Mouse (Mus musculus): ENCODE data around the gene Fam135a. TPM values are rescaled to one million over a fixed set of nuclear protein-coding genes. Genes with fewer than 3 reads are reported as not detected.
"Not testable (repeated sequence)": the region's sequence is repeated elsewhere in the genome, so short reads cannot be mapped to it uniquely, and the experiment has no call there.

Gene Fam135a
- total RNA-seq, 2 experiments from 2014 or later: 1.3 to 1.5 TPM

DNA sequence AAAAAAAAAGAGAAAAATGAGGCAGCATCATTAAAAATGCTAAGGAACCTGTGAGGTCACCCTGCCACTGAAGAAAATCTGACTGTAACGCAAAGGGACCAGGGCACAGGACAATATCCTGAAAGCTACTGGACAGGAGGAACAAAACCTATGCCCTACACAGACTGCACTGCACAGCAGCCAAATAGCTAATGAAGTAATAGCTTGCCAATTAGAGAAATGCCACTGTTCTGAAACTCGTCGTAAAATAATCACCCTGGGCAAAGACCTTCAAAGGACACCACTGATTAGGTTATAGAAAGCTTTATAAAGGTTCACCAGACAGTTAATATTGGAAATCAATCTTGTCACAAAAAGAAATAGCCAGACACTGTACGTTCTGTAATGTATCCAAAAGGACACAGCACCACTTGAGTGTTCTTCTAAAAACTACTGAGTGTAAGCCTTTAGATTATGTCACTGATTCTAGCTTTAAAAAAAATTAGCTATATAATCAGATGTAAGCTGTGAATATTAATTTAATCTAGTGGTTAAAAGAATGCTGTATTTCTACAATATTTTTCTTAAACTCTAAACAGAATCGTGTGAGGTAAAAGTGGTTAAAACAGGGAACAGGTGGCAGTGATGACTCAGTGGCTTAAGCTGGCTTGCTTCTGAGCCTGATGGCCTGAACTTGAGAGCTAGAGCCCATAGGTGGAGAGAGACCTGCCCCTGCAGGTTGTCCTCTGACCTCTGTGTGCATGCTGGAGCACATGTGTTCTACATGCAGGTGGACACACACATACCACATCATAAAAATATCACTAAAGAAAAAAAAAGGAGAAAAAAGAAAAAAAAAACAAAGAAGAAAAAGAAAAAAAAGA lies 26.5 kb downstream of the Fam135a start:
- no peak for ATAC-seq (ENCODE audit: poor library complexity, severe bottlenecking)

DNA sequence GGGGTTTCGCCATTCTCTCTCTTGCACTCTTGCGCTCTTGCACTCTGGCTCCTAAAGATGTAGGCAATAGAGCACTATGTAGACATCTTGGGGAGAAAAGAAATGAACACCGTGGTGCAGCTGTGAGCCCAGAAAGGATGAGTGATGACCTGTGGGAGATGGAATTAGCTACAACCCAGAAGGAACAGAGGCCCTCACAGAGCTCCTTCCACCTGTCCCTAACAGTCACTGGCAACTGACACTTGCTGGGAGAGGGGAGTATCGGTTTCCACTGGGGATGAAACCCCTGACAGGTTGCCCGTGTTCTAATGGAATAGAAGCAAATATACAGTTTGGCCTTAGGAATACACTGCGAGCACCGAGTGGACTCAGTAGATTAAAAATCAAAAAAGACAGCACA lies 31.3 kb downstream of the Fam135a start:
- no peak for ATAC-seq (ENCODE audit: poor library complexity, severe bottlenecking)

DNA sequence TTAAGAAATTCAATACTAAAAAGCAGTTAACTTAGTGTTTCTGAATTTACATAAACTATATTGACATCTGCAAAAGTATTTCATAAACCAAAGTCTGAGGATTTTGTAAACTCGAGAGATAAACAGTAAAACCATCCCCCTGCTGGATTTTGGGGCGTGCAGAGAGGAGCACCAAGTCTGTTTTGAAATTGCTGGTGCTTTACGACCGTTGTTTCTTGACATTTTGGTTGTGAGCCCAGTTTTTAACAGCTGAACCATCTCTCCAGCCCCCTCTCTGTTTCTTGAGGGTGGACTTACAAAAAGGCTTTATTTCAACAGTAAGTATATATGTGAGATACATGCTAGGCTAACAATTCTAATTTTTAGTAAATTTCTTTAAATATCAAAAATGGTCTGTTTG lies 33.4 kb downstream of the Fam135a start:
- no peak for ATAC-seq (ENCODE audit: poor library complexity, severe bottlenecking)

DNA sequence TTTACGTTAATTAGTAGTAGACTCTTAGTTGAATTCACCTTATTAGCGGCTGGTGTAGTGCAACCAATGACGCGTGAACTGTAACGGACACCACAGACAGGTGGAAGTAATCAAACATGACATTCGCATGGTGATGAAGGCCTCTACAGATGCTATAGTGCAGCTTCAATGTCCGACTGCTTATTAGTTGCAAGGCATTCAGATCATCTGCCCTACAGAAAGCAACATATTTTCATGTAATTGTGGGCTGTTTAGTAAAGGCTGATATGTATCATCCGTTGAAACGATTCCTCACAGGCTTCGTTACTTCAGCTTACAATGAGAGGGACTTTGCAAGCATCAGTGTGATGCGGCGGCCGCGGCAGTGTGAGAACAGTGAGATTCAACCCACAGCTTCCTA lies 44.4 kb downstream of the Fam135a start:
- no peak for ATAC-seq (ENCODE audit: poor library complexity, severe bottlenecking)

DNA sequence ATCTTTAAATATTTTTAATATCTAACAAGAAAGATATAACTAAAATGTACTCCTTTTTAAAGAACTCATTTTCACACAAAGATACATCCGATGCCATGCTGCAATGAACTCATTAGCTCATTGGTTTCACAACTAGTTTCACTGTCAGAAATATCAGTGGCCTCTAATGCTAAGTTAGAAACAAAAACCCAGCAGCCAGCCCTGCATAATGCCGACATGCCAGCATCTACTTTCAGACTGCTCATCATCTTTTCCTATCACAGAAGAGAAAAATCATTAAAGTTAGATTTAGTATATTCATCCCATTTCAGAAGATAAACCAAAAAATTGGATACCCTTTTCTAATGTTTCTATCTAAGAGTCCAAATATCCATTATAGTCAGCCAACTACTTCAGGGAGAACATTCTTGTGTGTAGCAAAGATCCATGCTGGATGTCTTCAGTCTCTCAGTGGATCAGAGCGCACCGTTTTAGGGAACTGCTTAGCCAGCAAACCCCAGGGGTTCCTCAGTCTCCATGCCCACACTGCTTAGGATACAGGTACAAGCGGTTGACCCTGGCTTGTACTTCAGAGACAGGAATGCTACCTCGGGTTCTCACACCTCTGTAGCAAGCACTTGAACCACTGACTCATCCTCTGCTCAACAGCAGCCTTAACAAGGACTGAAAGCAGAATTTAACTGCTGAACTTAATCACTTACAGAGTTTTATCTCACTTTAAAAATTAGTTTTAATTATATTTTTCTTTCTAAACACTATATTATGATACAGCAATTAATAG lies 53.2 kb downstream of the Fam135a start:
- ATAC-seq (ENCODE audit: poor library complexity, severe bottlenecking): no peak

DNA sequence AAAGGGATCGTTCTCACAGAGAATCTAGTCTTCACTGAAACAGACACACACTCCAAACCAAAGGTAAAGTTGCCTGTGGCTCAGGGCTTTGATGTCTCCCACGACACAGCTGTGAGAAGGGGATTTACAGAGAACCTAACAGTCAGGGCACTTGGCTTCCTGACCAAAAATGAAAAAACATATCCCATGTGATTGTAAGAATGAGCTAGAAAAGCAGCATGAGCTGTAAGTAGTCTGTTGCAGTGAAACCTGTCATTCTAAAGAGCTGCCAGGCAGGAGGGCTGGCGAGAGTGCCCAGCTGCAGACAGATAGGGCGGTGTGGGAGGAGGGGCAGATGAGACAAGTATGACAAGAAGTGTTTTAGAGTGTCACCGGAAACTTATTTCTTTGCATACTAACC lies 54.5 kb downstream of the Fam135a start:
- ATAC-seq (ENCODE audit: poor library complexity, severe bottlenecking): no peak

DNA sequence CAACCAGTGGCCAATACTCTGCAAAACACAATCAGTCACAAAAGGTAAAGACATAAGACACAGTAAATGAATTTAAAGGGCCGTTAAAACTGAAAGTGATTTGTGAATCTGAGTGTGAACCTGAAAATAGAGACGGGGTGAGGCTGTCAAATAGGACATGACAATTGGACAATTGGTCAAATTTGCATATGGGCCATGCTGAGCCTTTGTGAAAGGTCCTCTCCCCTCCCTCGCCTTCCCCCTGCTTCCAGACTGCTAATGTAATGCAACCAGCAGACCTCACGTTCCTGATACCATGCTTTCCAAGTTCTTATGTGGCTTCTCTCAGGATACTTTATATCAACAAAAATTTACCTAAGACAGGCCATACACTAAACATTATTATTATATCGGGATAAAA lies 57.1 kb downstream of the Fam135a start:
- no peak for ATAC-seq (ENCODE audit: poor library complexity, severe bottlenecking)

DNA sequence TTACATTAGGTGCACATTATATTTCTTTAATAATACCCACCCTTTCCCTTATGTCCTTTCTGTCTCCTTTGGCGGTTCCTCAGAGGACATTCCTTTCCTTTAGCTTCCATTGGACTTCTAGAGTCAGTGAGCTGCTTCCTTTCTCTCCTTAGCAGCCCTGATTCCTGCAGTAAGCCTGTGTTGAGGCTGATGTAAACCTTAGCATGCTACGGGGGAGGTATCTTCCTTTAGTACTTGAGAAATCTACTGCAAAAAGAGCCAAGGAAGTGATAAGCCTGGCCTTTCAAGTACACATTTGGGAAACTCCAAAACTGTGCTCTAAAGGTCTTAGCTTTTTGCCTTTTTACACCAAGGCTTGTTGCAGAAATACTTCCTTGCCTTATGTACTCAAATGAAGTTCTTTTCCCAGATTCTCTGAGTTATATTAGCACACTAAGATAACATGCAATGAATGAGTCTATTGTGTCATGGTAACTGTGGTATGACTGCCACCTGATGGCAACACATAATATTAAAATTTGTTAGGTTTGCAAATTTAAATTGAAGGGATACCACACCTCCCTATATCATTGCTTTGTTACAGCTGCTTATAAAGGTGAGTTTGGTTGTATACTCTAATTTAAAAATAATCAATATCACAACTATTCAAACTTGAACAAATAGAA lies 66.2 kb downstream of the Fam135a start:
- no peak for ATAC-seq (ENCODE audit: poor library complexity, severe bottlenecking)

DNA sequence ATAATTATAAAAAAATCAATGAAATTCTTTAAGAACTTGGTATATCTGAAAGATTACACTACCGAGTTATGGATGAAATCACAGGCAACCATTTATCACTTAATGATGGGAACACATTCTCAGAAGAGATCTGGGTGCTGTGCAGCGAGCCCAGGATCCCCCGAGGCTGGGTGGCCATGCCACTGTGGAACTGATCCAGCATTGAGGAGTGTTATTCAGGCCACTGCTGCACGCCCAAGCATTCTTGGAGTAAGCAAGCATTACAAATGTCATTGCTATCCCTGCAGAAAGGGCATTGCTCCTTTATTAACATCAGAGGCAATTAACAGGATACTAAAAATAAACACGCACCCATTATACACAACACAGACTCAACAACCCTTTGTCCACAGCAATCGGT lies 89.3 kb downstream of the Fam135a start:
- no peak for ATAC-seq (ENCODE audit: poor library complexity, severe bottlenecking)

DNA sequence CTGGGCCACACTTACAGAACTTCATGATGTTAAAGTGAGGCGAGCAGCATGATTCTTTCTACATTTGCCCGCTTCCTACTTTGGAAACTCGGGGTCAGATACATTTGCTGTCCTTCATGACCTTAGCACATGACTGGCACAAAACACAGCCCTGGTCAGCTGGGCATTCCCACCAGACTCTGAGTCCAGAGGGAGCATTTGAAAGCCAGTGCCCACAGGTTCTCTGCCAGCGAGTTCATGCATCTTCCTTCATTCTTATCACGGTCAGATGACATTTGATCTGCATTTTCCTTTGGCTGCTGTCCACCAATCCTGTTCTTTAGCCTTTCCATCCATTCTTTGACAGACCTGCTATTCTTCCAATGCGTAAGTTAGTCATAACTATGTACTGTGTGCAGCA lies 90.1 kb downstream of the Fam135a start:
- no peak for ATAC-seq (ENCODE audit: poor library complexity, severe bottlenecking)

DNA sequence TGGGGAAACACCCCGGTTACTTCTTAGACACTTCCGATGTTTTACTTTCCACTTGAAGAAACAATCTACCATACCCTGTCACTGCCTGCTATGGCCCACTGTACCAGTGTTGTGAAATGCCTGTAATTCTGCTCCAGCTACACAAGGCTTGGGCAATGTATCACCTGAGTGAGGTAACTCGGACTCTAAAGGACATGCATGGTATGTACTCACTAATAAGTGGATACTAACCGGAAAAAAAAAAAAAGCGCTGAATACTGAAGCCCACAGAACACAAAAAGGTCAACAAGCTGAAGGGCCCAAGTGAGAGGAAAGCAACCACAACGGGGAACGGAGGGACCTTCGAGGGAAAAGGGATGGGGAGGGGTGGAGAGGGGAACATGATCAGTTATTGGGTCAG lies 92.5 kb downstream of the Fam135a start:
- ATAC-seq (ENCODE audit: poor library complexity, severe bottlenecking): no peak

DNA sequence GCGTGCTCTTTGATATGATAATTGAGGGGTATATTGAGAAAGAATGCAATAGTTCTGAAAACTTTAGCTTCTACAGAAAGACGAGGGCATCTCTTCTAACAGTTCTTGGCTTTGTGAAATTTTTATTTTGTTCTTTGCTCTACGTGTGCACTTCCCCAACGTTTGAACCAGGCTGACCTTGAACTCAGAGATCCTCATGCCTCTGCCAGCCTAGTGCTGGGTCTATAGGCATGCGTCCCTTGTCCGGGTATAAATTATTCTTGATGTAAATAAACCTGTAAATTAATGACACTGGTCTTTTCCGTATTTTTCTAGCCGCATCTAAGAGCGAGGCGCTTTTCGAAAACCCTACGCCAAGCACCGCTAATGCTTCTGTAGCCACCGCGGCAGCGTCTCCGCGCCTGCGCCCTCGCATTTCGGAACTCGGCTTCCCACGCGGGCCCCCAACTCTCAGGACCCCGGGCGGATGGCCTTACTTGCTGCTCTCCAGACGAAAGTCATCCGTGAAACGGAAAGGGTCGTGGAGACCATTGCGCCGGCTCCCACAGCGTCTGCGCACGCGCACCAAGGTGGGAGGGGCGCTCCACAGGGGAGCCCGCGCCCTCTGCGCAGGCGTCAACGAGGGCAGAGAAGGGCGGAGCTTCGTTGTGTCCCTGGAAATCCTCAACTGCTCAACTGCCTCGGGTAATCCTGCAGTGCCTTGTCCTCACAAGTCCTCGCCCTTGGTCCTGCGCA lies 94.9 kb downstream of the Fam135a start, which contains the start of gene Sdhaf4:
Gene Sdhaf4 (minus strand): TSS at position 587 of the 735 bp plus-strand sequence.
- peak; percentile 95 for ATAC-seq (ENCODE audit: poor library complexity, severe bottlenecking)

DNA sequence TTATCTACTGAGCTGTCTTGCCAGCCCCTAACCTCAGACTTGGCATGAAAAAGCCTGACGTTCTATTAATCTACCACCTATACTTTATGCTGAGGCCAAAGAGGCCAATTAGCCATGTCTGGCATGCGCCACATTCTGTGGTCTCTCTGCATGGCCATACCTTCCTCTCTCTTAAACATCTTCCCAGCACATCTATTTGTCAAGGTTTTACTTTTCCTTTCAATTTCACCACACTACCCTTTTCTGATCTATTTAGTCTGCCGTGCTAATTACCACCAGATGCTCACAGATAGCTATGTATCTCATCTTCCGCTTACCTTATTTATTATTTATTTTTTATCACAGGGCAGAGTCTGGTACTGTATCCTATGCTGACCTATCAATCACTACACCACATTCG lies 100.8 kb downstream of the Fam135a start:
- no peak for ATAC-seq (ENCODE audit: poor library complexity, severe bottlenecking)

DNA sequence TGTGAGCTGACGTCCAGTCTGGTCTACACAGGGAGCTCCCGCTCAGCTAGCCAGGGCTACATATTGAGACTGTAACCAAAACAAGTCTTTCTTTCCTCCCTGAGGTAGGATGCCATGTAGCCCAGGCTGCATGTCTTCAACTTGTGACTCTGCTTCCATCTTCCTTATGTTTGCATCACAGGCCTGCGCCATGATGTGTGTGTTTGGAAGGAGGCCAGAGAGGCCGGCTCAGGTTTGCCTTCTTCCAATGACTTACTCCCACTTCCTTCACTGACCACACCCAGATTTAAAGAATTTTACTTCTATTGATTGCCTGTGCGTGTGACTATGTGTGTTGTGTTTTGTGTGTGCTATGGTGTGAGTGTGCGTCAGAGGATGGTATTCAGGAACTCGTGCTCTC lies 101.3 kb downstream of the Fam135a start:
- ATAC-seq (ENCODE audit: poor library complexity, severe bottlenecking): no peak

DNA sequence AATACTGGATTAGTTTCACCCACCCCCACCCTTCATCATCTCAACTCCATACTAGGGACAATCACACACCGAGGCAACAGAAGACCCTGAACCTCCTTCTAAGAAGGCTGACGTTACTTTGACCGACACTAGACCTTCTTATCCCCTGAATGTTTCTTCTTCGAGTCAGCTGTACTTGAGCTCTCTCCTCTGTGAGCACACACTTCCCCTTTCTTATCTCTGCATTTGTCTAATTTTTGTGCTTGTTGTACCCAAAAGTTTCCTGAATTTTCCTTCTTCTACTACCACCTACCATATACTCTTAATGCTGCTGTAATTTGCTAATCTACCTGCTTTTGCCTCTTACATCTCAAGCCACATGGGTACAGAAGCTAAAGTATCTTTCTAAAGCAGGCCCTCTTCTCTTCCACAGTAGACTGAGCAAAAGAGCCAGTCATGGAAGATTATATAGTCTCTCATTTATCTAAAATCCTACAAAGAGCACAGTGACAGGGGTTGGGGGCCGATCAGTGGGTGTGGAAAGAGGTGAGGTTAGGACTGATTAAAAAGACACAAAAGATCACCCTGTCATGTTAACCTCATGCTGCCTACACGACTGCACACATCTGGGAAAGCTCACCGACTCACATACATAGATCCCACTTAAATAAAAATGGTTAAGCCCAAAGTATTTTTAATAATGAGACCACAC lies 101.9 kb downstream of the Fam135a start:
- no peak for ATAC-seq (ENCODE audit: poor library complexity, severe bottlenecking)

DNA sequence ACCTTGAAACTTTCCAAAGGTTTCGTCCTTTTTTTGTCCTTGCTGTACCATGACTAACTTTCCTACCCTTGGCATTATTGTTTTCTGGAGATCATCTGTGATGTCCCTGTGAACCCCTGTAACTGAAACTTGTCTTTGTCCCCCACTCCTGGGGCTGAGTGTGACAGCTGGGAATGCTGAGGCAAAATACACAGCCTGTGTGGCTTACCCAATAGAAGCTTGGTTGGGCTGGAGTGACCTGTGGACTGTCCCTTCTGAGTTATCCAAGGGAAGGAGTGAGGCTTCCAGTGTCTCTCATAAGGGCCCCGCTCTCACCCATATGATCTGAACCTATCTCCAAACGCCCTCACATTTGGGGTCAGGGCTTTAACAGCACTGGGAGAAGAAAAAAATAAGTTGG lies 102.6 kb downstream of the Fam135a start:
- ATAC-seq (ENCODE audit: poor library complexity, severe bottlenecking): no peak

DNA sequence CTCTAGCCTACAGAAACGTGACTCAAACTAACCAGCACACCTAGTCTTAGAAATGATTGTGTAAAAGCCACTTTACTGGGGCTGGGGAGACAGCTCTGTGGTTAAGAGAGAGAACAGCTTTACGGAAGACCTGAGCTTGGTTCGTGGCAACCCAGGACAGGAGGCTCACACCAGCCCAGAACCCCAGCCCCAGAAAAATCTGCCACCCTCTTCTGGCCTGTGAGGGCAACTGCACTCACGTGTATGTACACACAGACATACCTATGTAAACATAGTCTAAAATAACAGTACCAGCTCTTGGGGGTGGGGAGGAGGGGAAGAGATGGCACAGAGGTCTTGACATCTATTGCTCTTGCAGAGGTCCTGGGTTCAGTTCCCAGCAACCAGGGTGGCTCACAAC lies 104.7 kb downstream of the Fam135a start:
- no peak for ATAC-seq (ENCODE audit: poor library complexity, severe bottlenecking)

DNA sequence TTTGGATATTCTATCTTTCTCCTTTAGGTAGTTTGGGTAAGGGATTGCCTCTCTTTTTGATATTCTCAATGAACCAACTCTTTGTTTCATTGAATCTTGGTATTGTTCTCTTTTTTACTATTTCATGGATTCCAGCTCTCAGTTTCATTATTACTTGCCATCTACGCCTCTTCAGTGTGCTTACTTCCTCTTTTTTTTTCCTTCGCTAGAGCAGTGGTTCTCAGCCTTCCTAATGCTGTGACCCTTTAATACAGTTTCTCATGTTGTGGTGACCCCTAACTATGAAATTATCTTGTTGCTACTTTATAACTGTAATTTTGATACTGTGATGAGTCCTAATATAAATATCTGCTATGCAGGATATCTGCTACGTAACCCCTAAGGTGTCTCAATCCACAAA lies 117.0 kb downstream of the Fam135a start:
- peak; percentile 87 for ATAC-seq (ENCODE audit: poor library complexity, severe bottlenecking)

DNA sequence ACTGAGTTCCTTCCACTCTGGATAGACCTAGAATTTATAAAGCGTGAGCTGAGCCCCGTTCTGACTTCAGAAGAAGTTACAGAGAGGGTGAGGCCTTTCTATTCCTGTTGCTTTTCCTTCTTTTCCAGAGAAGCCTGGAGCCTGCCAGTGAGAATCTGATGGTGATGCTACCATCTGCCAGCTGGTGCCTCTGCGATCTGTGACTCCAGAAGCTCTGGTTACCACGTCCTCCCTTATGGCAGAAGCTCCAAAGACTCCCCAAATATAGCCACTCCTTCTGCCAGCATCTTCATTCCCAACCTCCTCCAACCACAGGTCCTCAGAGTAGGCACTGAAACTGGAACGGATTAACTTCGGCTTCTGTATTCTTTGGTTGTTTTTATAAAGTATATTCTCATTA lies 121.9 kb downstream of the Fam135a start:
- no peak for ATAC-seq (ENCODE audit: poor library complexity, severe bottlenecking)

DNA sequence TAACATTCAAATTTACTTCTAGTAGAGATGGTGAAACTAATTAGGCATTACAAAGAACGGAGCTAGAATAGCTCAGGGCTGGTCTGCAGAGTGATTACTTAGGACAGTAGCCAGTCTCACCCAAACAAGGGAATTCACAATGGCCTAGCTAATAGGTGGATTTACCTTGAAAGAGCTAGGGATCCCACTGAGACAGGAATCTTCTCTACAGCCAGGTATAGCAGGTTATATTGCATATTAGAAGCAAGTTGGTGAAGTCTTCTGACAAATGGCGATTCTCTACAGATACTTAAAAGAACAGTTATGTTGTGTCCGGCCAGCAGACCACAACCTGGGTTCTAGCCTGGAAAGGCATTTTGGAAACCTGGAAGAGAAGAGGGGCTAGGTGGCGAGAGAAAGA lies 129.0 kb downstream of the Fam135a start:
- ATAC-seq (ENCODE audit: poor library complexity, severe bottlenecking): not testable (repeated sequence)
